Mouse (Mus musculus) cortical plate, adult 2 months (tissue): ENCODE data around the gene 1110008L16Rik.

Source experiments
- CTCF ChIP-seq: fragments of 200-500 bp; IDR thresholded peaks from 2 replicates; pipeline ENCODE4 v1.5.1; 2011; ENCODE audit warnings: mild to moderate bottlenecking, control low read depth, low read length; ENCODE audit not compliant: insufficient read depth; ENCODE audit errors: extremely low read depth
- POLR2A ChIP-seq: fragments of 200-500 bp; IDR thresholded peaks from 2 replicates; pipeline ENCODE4 v1.6.1; 2011; ENCODE audit warnings: mild to moderate bottlenecking, low read length, control low read depth; ENCODE audit not compliant: insufficient read depth; ENCODE audit errors: extremely low read depth

DNA sequence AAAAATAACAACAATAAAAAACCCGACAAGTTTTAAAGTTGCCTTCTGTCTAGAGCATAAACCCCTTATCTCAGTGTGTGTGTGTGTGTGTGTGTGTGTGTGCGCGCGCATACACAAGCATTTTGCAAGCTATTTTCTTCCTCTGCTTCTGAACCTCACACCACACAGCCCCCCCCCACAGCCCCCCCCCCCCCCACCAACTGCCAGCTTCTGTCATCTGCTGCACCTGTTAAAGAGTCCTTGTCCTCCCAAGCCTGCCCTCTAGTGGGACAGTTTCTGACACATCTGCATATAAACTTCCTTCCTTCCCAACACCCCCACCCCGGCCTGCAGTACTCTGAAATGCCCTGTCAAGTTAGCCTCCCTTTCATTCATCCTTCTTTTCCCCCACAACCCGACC lies 89.1 kb downstream of the 1110008L16Rik start:
- TF ChIP-seq CTCF: no peak
- no peak for TF ChIP-seq POLR2A
